Mouse (Mus musculus): ENCODE results near the gene Lrrc4b. TPM values are rescaled to one million over a fixed set of nuclear protein-coding genes. Genes with fewer than 3 reads are reported as not detected.

The Lrrc4b gene
- polyA plus RNA-seq, 1 experiment from 2014 or later, result 3.5 TPM

- H3K27ac ChIP-seq (ENCODE audit: low read depth, low read length), result no peak overlapping the region
- ATAC-seq (replicated peaks; ENCODE audit: insufficient number of reproducible peaks, low FRiP score, low TSS enrichment), result no peak
- no peaks in the 10 kb centered on the region for H3K36me3 ChIP-seq (ENCODE audit: control insufficient read depth, insufficient read depth, low read length)
- no peak overlapping the region for H3K4me3 ChIP-seq (ENCODE audit: low read depth, low read length)
- no peaks in the 10 kb centered on the region for H3K9me3 ChIP-seq (replicated peaks; ENCODE audit: control insufficient read depth, low read length)
- no peak overlapping the region for H3K9ac ChIP-seq (ENCODE audit: low read depth, low read length)
- peaks cover 43% of the 10 kb centered on the region for H3K27me3 ChIP-seq (ENCODE audit: control insufficient read depth, insufficient read depth, low read length)
- WGBS (ENCODE audit: insufficient replicate concordance), result 43% methylated on average over 12 of the region's 12 CpGs
- H3K4me2 ChIP-seq, result 0 out of 2 replicates have a peak overlapping the region, but pooled peaks have one; percentile 80
- peaks cover 26% of the 10 kb centered on the region for H3K4me1 ChIP-seq (ENCODE audit: control insufficient read depth, insufficient read depth, low read length)
Observed at GRCm38 (mm10) chr7:44446070-44446855, 17.4 kb downstream of the Lrrc4b start.

GRCm38 (mm10) chr7:44453256-44453655 is 24.4 kb downstream of the Lrrc4b start:
- Histone ChIP-seq H3K4me3 (ENCODE audit: low read depth, low read length) (no peak overlapping the region), H3K4me1 (ENCODE audit: control insufficient read depth, insufficient read depth, low read length) (peaks cover 8% of the 10 kb centered on the region), H3K4me2 (no peak overlapping the region), H3K36me3 (ENCODE audit: control insufficient read depth, insufficient read depth, low read length) (no peaks in the 10 kb centered on the region), H3K27me3 (ENCODE audit: control insufficient read depth, insufficient read depth, low read length) (no peaks in the 10 kb centered on the region), H3K9ac (ENCODE audit: low read depth, low read length) (peak overlapping the region; percentile 28; the same call in 1 of the 2 replicates), H3K9me3 (replicated peaks; ENCODE audit: control insufficient read depth, low read length) (no peaks in the 10 kb centered on the region), H3K27ac (ENCODE audit: low read depth, low read length) (no peak overlapping the region)
- peak; percentile 49 for ATAC-seq (replicated peaks; ENCODE audit: insufficient number of reproducible peaks, low FRiP score, low TSS enrichment)
- 15% methylated on average over 3 of the region's 3 CpGs for WGBS (ENCODE audit: insufficient replicate concordance)

- WGBS (ENCODE audit: insufficient replicate concordance), result 78% methylated on average over 1 of the region's 1 CpGs
Observed at GRCm38 (mm10) chr7:44456302-44456701, 27.5 kb downstream of the Lrrc4b start.

GRCm38 (mm10) chr7:44460067-44460466 is 31.2 kb downstream of the Lrrc4b start:
- no peak overlapping the region for H3K9ac ChIP-seq (ENCODE audit: low read depth, low read length)
- no peaks in the 10 kb centered on the region for H3K9me3 ChIP-seq (replicated peaks; ENCODE audit: control insufficient read depth, low read length)
- H3K27me3 ChIP-seq (ENCODE audit: control insufficient read depth, insufficient read depth, low read length), result peaks cover 46% of the 10 kb centered on the region
- 74% methylated on average over 6 of the region's 6 CpGs for WGBS (ENCODE audit: insufficient replicate concordance)
- peaks cover 20% of the 10 kb centered on the region for H3K4me1 ChIP-seq (ENCODE audit: control insufficient read depth, insufficient read depth, low read length)
- H3K4me3 ChIP-seq (ENCODE audit: low read depth, low read length), result no peak overlapping the region
- ATAC-seq (replicated peaks; ENCODE audit: insufficient number of reproducible peaks, low FRiP score, low TSS enrichment), result no peak
- no peak overlapping the region for H3K27ac ChIP-seq (ENCODE audit: low read depth, low read length)
- no peak overlapping the region for H3K4me2 ChIP-seq
- H3K36me3 ChIP-seq (ENCODE audit: control insufficient read depth, insufficient read depth, low read length), result no peaks in the 10 kb centered on the region

More at GRCm38 (mm10) chr7:44456302-44456701, 27.5 kb downstream of the Lrrc4b start:
- Histone ChIP-seq H3K9ac (ENCODE audit: low read depth, low read length) (no peak overlapping the region), H3K27ac (ENCODE audit: low read depth, low read length) (no peak overlapping the region), H3K4me1 (ENCODE audit: control insufficient read depth, insufficient read depth, low read length) (peaks cover 8% of the 10 kb centered on the region), H3K4me3 (ENCODE audit: low read depth, low read length) (no peak overlapping the region), H3K4me2 (no peak overlapping the region), H3K9me3 (replicated peaks; ENCODE audit: control insufficient read depth, low read length) (no peaks in the 10 kb centered on the region), H3K36me3 (ENCODE audit: control insufficient read depth, insufficient read depth, low read length) (no peaks in the 10 kb centered on the region), H3K27me3 (ENCODE audit: control insufficient read depth, insufficient read depth, low read length) (peaks cover 15% of the 10 kb centered on the region)
- no peak for ATAC-seq (replicated peaks; ENCODE audit: insufficient number of reproducible peaks, low FRiP score, low TSS enrichment)

GRCm38 (mm10) chr7:44460767-44461502 is 32.1 kb downstream of the Lrrc4b start:
- Histone ChIP-seq H3K4me2 (no peak overlapping the region), H3K27me3 (ENCODE audit: control insufficient read depth, insufficient read depth, low read length) (peaks cover 46% of the 10 kb centered on the region), H3K27ac (ENCODE audit: low read depth, low read length) (no peak overlapping the region), H3K36me3 (ENCODE audit: control insufficient read depth, insufficient read depth, low read length) (no peaks in the 10 kb centered on the region), H3K9me3 (replicated peaks; ENCODE audit: control insufficient read depth, low read length) (no peaks in the 10 kb centered on the region), H3K4me3 (ENCODE audit: low read depth, low read length) (no peak overlapping the region), H3K4me1 (ENCODE audit: control insufficient read depth, insufficient read depth, low read length) (peaks cover 23% of the 10 kb centered on the region), H3K9ac (ENCODE audit: low read depth, low read length) (no peak overlapping the region)
- WGBS (ENCODE audit: insufficient replicate concordance), result 73% methylated on average over 31 of the region's 31 CpGs
- no peak for ATAC-seq (replicated peaks; ENCODE audit: insufficient number of reproducible peaks, low FRiP score, low TSS enrichment)

- 61% methylated on average over 57 of the region's 57 CpGs for WGBS (ENCODE audit: insufficient replicate concordance)
- H3K27ac ChIP-seq (ENCODE audit: low read depth, low read length), result no peak overlapping the region
- ATAC-seq (replicated peaks; ENCODE audit: insufficient number of reproducible peaks, low FRiP score, low TSS enrichment), result no peak
- peaks cover 23% of the 10 kb centered on the region for H3K4me1 ChIP-seq (ENCODE audit: control insufficient read depth, insufficient read depth, low read length)
- peaks cover 46% of the 10 kb centered on the region for H3K27me3 ChIP-seq (ENCODE audit: control insufficient read depth, insufficient read depth, low read length)
- no peak overlapping the region for H3K9ac ChIP-seq (ENCODE audit: low read depth, low read length)
- H3K9me3 ChIP-seq (replicated peaks; ENCODE audit: control insufficient read depth, low read length), result no peaks in the 10 kb centered on the region
- no peak overlapping the region; the same call in 1 of the 2 replicates for H3K4me2 ChIP-seq
- no peak overlapping the region for H3K4me3 ChIP-seq (ENCODE audit: low read depth, low read length)
- no peaks in the 10 kb centered on the region for H3K36me3 ChIP-seq (ENCODE audit: control insufficient read depth, insufficient read depth, low read length)
Observed at GRCm38 (mm10) chr7:44461503-44462217, 32.8 kb downstream of the Lrrc4b start.

GRCm38 (mm10) chr7:44462218-44463055 is 33.6 kb downstream of the Lrrc4b start:
- WGBS (ENCODE audit: insufficient replicate concordance), result 15% methylated on average over 68 of the region's 77 CpGs
- ATAC-seq (replicated peaks; ENCODE audit: insufficient number of reproducible peaks, low FRiP score, low TSS enrichment), result no peak
- H3K27me3 ChIP-seq (ENCODE audit: control insufficient read depth, insufficient read depth, low read length), result peaks cover 46% of the 10 kb centered on the region
- H3K27ac ChIP-seq (ENCODE audit: low read depth, low read length), result no peak overlapping the region
- peak overlapping the region; percentile 31 for H3K4me3 ChIP-seq (ENCODE audit: low read depth, low read length)
- H3K9me3 ChIP-seq (replicated peaks; ENCODE audit: control insufficient read depth, low read length), result no peaks in the 10 kb centered on the region
- no peaks in the 10 kb centered on the region for H3K36me3 ChIP-seq (ENCODE audit: control insufficient read depth, insufficient read depth, low read length)
- H3K9ac ChIP-seq (ENCODE audit: low read depth, low read length), result no peak overlapping the region
- H3K4me2 ChIP-seq, result peak overlapping the region; percentile 58
- peaks cover 23% of the 10 kb centered on the region for H3K4me1 ChIP-seq (ENCODE audit: control insufficient read depth, insufficient read depth, low read length)

GRCm38 (mm10) chr7:44463056-44463425 is 34.2 kb downstream of the Lrrc4b start:
- no peak for ATAC-seq (replicated peaks; ENCODE audit: insufficient number of reproducible peaks, low FRiP score, low TSS enrichment)
- Histone ChIP-seq H3K9ac (ENCODE audit: low read depth, low read length) (no peak overlapping the region), H3K27ac (ENCODE audit: low read depth, low read length) (no peak overlapping the region), H3K4me1 (ENCODE audit: control insufficient read depth, insufficient read depth, low read length) (peaks cover 23% of the 10 kb centered on the region), H3K36me3 (ENCODE audit: control insufficient read depth, insufficient read depth, low read length) (no peaks in the 10 kb centered on the region), H3K4me3 (ENCODE audit: low read depth, low read length) (no peak overlapping the region), H3K4me2 (peak overlapping the region; percentile 58), H3K27me3 (ENCODE audit: control insufficient read depth, insufficient read depth, low read length) (peaks cover 46% of the 10 kb centered on the region), H3K9me3 (replicated peaks; ENCODE audit: control insufficient read depth, low read length) (no peaks in the 10 kb centered on the region)
- 25% methylated on average over 8 of the region's 8 CpGs for WGBS (ENCODE audit: insufficient replicate concordance)

All from heart, embryonic 11.5 days (tissue).